Mouse (Mus musculus) kidney, adult 18-20 months (tissue): ENCODE results near the gene Hnf4a.
A peak's percentile ranks its signal among the peaks of the same experiment; 100 is the strongest.

Source experiments
- DNase-seq: peaks from one replicate; pipeline ENCODE4 v3.0.0; 2021

The Hnf4a gene

DNA sequence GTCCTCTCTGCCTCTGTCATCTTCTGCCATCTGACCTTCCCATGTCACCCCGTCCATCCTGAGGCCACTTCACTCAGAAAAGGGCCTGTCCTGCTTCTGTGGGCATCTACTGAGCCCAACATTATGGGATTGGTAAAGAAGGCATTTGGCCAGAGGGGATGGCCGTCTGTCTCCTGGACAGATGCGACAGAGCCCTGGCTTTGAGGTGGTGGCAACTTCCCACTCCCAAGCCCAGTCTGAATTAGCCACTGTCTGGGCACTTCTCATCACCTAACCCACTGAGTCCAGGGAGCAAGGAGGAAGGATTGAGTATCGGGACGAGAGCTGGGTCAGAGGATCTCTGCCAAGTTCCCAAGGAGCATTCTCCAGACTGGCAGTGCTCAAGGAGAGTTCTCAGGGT lies 14.6 kb upstream of the Hnf4a start, which contains the start of gene R3hdml:
TSS of gene R3hdml (plus strand) at position 301 of the 400 bp plus-strand sequence.
- no peak for DNase-seq

DNA sequence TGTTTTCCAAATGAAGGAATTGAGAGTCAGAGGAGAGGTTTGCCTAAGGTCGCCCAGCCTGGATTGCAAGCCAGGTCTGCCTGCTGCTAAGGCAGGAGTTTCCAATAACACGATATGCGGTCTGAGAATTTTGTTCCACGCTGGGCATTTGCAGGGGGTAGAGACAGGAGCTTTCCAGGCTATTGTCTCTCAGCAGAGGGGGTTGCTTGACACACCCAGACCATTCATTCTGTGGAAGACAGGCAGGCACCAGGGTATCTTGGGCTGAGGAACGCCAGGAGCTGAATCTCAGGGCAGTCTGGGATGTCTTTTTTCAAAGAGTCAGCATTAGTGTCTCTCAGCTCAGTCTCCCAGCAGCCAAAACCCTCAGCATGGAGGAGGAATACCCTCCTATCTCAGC lies 13.6 kb upstream of the Hnf4a start:
- no peak for DNase-seq

DNA sequence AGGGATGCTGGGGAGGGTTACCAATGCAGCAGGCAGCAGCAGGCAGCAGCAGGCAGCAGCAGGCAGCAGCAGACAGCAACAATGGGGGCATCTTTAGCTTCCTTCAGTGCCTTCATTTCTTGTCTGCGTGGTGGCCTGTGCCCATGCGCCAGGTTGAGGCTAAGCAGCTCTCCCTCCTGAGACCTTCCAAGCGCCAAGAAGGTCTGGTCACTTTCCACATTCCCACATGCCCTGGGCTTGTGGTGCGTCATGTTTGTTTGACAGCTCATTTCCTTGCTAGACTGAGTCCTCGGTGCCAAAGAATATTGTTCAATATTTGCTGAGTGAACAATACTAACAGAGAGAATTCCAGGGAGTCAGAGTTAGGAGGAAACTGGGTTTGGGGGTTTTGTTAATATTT lies 12.6 kb upstream of the Hnf4a start:
- no peak for DNase-seq

DNA sequence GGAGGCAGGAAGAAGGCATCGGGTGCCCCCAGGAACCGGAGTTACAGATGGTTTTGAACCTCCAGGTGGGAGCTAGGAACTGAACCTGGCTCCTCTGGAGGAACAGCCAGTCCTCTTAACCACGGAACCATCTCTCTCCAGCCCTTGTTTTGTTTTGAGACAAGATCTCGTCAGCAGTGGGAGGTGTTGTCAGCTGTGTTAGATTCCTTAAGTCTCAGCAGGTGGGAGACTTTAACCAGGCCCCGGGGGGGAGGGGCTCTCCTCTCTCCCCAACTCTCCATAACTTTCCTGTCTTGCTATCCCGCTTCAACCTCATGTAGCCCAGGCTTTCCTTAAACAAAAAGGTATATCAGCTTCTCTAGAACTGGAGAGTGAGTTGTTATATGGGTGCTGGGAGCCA lies 12.2 kb upstream of the Hnf4a start:
- DNase-seq = no peak

DNA sequence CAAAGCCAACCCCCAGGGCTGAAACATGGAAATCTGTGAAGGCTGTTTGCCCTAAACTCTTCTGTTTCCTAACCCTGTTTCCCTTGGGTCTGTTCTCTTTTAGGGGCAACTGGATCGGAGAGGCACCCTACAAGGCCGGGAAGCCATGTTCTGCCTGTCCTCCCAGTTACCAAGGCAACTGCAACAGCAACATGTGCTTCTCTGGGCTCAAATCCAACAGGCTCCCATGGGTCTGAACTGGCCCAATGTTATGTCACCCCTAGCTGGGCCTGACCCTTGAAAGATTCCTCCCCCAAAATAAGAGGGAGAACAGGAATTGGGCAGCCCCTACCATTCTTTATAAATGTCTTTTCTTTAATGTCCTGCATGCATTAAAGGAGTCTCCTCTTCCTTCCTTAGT lies 4.4 kb upstream of the Hnf4a start:
- DNase-seq = no peak

DNA sequence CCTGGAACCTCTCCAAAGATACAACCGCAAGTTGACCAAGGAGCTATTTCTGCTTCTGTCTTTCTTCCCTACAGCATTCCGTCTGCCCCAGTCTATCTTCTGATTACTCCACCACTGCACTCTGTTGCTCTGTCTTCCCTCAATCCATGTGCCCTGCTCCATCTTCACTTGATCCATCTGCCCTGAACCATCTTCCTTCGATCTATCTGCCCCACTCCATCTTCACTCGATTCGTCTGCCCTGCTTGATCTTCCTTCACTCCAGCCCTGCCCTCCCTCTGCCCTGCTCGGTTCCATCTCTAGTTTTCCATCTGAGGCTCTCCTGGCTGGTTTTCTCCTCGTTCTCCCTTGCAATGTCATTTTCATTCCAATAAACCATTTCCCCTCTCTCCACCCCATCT lies 3.4 kb upstream of the Hnf4a start:
- DNase-seq = no peak

DNA sequence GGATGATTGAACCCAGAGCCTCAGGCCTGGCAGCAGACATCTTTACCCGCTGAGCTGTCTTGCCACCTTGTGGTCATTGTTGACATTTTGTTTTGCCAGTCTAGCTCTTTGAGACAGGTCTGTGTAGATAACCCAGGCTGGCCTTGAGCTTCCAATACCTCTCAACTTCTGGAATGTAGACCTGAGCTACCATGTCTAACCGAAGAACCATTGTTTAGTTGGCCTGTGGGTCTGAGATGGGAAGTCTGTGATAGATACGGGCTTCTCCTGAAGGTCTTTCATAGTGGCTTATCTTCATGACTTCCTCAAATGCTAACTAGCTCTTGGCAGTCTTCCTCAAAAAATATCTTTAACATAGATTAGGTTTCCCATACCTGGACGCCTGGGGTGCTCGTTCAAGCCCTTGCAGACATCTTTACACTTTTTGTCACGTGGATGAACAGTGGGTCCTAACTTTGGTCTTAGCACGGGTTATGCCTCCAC lies 19.2 kb downstream of the Hnf4a start:
- no peak for DNase-seq

DNA sequence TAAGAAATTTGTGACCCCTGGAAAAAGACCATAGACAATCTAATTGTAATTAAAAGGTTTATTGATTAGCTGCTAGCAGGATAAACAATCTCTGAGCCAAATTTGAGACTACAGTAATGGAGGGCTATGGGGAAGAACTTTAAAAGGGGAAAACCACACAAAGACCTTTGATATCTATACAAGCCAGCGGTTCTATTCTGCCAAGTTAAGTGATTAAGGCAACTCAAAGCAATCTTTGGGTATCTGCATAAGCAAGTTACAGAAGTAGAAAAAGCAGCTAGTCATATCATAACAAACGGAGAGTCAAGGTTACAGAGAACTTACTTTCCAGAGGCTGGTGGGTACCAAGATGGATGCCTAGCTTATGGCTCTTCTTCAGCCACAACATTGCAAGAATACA lies 20.9 kb downstream of the Hnf4a start:
- no peak for DNase-seq

DNA sequence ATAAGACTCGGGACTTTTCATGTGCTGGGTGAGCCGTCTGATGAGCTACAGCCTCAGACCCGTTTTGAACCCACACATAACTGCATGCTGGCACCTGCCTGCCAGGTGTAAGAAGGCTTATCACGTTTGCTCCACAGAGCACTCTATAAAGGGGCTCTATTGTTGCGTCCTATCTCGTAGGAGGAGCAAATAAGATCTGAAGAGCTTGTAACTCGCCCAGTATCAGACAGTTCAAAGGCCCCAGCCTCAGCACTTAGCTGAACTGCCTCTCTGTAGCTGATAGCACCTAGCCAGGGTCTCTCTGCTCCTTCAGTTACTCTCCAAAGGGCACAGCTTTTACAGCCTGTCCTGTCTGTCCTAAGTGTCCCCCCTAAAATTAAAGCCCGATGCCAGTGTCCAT lies 23.8 kb downstream of the Hnf4a start:
- DNase-seq = no peak

DNA sequence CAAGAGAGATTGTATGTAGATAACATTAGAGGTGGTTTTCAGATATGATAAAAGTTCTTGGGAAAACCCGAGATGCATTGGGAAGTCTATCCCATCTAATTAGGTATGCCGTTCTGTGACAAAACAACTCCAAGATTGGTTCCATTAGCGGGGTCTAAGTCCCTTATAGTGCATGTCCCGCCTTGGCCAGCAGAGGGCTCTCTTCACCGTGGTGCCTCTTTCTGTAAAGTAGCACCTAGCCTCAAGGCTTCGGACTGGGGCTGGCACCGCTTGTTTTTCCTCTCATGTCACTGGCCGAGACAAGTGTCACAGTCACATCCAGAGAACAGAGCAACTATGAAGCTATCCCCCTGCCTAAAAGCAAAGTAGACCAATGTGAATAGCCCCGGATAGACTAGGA lies 25.3 kb downstream of the Hnf4a start:
- peak; percentile 84 for DNase-seq

DNA sequence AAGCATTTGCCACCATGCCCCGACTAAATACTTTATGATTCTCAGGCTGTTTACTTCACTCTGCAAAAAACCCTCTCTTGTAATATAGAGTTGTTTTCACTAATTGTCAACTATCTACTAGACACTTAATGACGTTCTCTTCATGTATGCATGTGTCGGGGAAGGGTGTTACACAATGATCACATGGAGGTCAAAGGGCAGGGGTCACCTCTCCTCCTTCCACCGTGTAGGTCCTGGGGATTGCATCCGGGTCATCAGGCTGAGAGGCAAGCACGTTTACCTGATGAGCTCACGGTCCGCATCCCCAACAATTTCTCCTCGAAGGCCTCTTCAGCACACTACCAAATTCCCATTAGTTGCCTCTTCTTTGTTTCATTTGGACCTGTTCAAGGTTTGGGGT lies 26.6 kb downstream of the Hnf4a start:
- no peak for DNase-seq

DNA sequence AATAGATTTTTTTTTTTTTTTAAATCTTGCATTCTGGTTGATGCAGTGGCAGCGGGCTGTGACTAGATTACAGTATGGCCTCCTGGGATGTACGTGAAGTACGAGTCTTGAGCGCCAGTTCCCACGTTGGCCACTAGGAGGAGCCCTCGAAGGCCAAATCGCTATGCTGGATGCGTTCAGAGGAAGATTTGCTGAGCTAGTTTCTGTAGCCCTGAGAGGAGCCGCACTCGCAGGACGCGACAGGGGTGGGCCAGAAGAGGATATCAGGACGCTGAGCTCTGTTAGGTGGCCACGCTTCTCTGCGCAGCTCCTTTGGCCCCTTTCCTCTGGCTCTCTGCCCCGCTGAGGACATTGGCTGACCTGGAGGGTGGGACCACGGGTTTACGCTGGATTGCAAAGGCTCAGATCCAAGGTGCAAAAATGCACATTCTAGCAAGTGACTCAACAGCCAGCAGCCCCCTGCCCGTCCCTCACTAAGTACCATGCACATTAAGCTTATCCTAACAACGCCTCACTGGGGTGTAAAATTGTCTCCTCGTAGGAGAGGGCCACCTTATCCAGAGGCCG lies 28.4 kb downstream of the Hnf4a start:
- peak; percentile 92 for DNase-seq

DNA sequence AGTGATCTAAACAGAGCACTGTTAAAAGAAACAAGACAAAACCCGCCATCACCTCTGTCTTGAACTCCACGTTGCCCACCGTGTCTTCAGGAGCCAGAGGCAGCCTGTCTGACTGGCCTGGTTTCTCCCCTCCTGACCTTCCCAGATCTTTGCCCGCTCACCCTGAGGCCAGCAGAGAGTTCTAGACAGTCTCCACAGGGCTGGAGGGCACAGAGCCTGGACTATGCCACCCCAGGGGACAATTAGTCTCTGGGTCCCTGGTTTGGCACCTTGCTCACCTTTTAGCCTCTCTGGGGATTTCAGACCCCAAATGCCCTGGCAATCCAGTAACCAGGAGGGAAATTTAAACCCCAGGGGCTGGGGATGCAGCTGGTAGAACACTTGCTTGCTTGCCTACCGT lies 30.8 kb downstream of the Hnf4a start:
- no peak for DNase-seq

DNA sequence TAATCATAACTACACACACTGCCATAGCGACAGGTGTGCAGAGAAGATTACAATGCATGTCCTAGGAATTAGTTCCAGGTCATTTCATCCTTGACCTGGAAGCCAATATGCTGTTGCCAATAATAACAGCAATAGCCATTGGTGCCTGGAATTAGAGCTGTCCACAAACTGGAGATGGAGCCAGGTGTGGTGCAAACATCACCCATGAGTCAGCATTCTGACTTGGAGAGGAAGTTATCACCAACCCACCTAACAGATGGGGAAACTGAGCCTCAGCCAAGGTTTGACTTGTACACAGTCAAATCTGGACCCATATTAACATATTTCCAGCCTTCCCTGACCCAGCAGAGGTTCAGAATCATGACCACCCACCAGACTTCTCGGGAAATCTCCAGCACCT lies 31.8 kb downstream of the Hnf4a start:
- DNase-seq = no peak

DNA sequence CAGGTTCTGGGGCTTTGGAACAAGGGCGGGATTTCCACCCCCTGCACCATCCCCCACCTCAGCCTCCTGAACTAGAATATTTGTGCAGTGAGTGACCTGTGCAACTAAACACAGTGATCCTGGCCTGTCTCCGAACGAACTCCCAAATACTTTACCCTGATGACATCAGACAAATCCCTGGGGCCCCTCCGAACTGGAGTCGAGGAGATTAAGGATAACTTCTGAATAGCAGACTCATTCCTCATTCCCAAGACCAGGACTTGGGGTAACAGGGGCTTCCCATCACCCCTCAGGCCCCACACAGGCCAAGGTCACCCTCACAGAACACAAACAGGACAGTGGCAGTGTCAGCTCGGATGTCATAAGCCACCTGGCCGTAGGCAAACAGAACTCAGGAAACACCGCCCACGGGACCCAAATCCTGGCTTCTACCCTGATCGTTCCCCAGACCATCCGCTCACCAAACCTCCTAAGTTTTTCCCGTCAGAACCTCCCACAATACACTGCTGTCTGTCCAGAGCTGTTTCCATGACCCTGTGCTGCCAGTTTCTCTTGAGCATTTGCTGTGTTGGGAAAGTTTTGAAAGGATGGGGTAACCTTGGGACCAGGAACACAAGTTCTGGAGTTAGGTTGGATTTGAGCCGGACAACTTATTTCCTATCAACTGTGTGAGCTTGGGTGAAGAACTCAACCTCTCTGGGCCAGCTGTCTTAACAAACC lies 32.9 kb downstream of the Hnf4a start:
- peak; percentile 54 for DNase-seq

DNA sequence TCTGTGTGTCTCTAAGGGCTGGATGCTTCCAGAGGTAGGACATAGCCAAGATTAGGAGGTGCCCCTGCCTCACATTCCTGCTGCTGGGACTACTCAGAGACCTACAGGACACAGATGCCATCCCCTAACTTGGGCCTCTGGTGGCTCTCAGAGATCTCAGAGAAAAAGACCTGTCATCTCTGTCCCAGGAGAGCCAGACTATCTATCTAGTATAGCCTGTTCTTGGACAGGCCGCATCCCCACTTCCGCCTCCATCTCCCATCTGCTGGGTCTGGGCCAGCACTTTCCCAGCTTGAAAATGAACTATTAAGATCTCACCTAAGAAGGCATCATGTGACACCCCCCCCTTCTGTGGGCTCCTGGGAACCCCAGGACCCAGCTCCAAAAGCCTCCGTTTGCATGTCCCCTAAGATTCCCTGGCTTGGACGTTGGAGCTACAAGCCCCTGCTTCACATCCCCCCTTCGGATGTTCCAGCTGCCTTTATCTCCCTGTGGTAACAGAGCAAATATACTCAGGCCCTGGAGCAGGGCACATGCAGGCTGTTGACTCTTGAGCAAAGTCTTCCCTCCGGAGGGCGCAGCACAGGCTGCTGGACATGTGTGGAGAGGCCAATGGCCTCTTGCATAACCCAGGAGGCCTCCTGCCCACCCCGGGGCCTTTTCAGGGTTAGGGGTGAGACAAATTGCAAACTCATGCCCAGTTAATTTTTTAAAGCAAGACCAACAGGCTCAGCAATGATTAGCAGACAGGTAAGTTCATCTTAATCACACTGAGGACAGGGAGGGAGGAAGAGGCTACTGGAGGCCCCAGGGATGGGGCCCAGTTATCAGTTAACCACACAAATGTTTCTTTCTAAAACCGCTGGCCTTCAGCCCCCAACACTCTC lies 33.9 kb downstream of the Hnf4a start:
- DNase-seq = peak; percentile 80

DNA sequence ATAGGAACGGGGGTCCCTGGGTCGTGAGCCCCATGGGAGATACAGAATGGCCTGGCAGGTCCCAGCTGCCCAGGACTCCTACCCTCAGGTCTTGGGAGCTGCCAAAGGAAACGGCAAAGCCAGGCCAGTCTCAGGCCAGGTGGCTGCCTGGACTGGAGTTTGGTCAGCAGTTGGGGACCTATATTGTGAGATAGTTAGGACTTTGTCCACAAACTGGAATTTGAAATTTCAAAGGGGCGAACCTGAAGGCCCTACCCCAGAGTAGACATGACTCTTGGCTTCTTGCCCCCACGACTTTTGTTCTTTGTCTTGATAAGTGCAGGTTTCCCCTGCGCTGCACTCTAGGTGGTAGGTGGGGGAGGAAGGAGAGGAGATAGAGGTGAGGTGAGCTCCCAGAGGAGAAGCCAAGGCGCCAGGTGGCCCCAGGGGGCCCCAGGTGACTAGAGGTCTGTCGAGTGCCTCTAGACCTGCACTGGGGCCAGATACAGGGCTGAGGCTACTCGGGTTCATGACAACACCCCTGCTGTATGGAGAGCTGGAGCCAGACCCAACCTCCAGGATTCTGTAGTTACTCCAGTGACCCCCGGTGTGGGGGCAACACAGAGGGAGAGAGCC lies 35.1 kb downstream of the Hnf4a start:
- DNase-seq = peak; percentile 73

DNA sequence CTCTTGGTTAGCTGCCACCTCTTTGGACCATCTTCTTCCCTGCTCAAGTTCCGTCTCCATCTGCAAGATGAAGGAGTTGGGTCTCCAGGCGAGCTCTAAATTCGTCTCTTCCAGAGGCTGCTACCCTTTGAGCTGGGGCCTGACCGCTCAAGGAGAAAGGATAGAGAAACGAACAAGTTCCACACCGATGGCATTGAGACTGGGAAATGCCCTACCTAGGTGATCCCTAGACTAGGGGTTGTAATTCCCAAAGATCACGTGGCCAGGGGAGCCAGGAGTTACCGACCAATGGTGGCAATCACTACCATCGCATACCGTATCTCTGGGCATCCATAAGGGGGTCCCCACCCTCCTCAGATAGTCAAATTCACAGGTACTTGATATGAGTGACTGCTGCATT lies 36.1 kb downstream of the Hnf4a start:
- no peak for DNase-seq

DNA sequence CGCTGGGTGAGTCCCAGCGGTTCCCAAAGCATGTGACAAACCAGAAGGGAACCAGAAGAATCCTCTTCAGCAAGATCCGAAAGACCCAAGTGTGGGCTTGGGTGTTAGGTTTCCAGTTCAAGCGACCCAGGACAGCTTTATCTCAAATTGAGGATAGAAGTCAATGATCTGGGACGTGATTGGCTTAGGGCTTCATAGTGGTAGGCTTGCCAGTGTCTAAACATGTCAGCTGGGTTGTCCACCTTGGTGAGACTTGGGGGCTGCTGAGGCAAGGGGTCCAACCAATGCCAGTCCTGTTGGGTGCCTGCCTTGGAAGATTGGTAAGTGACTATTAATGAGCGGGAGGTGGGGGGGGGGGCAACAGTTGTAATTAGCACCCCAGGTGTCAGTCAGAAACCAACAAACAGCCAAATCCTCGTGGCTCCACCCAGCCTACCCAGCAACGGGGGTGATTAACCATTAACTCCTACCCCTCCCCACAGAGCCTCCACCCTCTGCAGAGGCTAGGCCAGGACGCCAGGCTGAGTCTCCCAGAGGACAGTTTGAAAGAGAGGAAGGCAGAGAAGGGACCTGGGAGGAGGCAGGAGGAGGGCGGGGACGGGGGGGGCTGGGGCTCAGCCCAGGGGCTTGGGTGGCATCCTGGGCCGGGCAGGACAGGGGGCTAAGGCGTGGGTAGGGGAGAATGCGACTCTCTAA lies 40.2 kb downstream of the Hnf4a start:
- peak; percentile 84 for DNase-seq

DNA sequence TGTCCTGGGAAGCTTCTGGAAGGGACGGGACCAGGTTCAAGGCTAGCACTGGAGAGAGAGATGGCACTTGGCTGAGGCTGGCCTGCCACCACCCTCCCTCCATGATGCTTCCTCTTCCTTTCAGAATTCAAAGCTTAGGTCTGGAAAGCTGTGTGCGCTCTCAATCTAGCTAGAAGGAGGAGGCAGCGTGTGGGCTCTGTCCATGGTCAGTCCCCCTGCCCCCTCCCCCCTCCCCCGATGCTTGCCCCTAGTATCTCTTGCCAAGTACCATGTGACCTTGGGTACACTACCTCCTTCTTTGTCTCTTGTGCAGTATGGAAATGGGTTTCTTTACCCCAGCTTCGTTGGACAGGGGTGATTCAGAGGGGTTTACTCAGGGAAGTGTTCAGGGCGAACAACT lies 42.2 kb downstream of the Hnf4a start:
- DNase-seq = no peak

DNA sequence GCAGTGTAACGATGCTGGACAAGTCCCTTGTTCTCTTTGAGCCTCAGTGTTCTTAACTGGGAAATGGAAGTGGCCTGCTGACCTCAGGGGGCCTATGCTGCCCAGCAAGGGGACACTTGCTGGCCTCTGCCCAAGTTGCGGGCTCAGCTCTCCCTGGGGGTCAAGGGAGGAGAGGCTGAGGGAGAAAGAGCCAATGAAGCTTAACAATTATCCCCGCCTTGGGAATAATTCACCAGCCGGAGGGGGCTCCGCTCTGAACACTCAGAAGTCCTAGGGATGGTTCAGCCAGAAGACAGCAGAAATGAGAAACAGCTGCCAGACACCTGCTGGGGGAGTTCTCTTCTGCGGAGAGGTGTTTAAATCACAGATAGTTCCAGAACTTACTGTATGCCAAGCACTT lies 43.2 kb downstream of the Hnf4a start:
- DNase-seq = peak; percentile 77

DNA sequence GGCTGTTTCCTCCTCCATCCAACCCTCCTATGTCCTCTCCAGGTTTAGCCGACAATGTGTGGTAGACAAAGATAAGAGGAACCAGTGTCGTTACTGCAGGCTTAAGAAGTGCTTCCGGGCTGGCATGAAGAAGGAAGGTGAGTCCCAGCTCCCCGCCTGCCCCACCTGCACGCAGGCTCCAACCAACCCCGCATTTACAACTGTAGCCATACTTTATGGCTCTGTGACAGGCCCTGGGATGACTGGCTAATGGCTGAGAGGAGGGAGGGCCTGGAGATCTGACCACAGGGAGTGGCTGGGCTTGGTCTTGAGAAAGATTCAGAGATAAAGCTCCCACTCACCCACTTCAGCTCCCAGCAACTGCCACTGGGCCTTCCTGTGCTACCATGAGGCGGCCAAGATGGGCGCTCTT lies 45.9 kb downstream of the Hnf4a start:
- no peak for DNase-seq
